Comparison of ENCODE assay signal across 23 mouse cellular contexts in the genomic region with DNA sequence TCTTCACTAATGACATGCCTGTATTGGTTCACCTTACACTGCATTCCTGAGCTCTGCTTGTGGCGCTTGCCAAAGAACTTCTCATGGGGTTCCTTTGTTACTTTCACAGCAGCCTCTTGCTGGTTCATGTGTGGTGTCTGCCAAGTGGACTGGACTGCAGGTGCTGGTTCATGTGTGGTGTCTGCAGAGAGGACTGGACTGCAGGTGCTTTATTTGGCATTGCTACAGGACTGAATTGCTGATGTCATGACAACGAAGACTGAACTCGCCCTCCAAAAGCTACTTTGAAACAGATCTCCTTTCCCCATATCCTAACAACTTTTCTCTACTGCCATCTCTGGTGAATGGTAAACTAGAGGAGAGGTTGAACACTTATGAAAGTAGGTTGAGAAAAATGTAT.
DNase-seq lines count a peak whose midpoint lies in the region; ATAC-seq and TF ChIP-seq lines count a peak whose summit lies in the region.
"Had no signal": no experiment of that assay in that cellular context is flagged by ENCODE, and none has a peak within 500 bp of the region (broad histone marks: within the 10 kb centered on the region; RNA-seq: fewer than 3 reads in every experiment).

No protein-coding gene starts in this region.

- peak; percentile 27 for DNase-seq in cerebellum, adult 11-12 months
- DNase-seq in cerebellum, postnatal 25 days, result no peak
- DNase-seq in embryonic facial prominence, embryonic 14.5 days (ENCODE audit: low spot score), result peak; percentile 27
- no peak for DNase-seq in embryonic facial prominence, embryonic 10.5 days (ENCODE audit: low spot score)
- DNase-seq in limb, embryonic 14.5 days (ENCODE audit: low spot score), result no peak
- no peak for DNase-seq in limb, embryonic 10.5 days (ENCODE audit: low spot score)
- DNase-seq: adrenal gland, adult 8-10 months; adrenal gland, postnatal 14 days; adrenal gland, postnatal 36 days; B cell, adult 2 months; embryo, embryonic 11 days had no signal

- WGBS in embryonic facial prominence, embryonic 14.5 days, result 86% methylated on average over 3 of the region's 3 CpGs
- WGBS in embryonic facial prominence, embryonic 10.5 days, result 93% methylated on average over 3 of the region's 3 CpGs
- 71% methylated on average over 3 of the region's 3 CpGs for WGBS in limb, embryonic 14.5 days
- WGBS in limb, embryonic 10.5 days, result 96% methylated on average over 3 of the region's 3 CpGs

- ATAC-seq in embryonic facial prominence, embryonic 14.5 days (ENCODE audit: low read depth), result peak; percentile 22; the same call in 1 of the 2 replicates
- 0 out of 2 replicates have a peak, but pooled peaks have one; percentile 60 for ATAC-seq in limb, embryonic 14.5 days (ENCODE audit: low FRiP score, low read depth)
- ATAC-seq: activated CD4-positive, CD25-positive, alpha-beta regulatory T cell, adult 4 months; CD4-positive, CD25-positive, alpha-beta regulatory T cell, adult 4 months; forebrain, embryonic 14.5 days; forebrain, embryonic 16.5 days; Patski had no signal

- TF ChIP-seq POLR2A in limb, embryonic 14.5 days (IDR thresholded peaks at IDR 0.05; ENCODE audit: borderline replicate concordance, extremely low read depth, insufficient read depth, insufficient read length), result no peak

- no peaks in the 10 kb centered on the region for H3K27me3 ChIP-seq in embryonic facial prominence, embryonic 14.5 days (replicated peaks; ENCODE audit: control insufficient read depth, insufficient read depth, low read length)
- H3K27me3 ChIP-seq in embryonic facial prominence, embryonic 10.5 days (replicated peaks; ENCODE audit: low read depth, poor library complexity, severe bottlenecking), result no peaks in the 10 kb centered on the region
- no peaks in the 10 kb centered on the region for H3K27me3 ChIP-seq in limb, embryonic 14.5 days (ENCODE audit: control insufficient read depth, insufficient read depth, low read length)
- no peaks in the 10 kb centered on the region for H3K27me3 ChIP-seq in limb, embryonic 10.5 days (ENCODE audit: low read depth, poor library complexity, severe bottlenecking)
- H3K27me3 ChIP-seq: CH12.LX; embryonic facial prominence, embryonic 12.5 days; embryonic facial prominence, embryonic 15.5 days; forebrain, embryonic 12.5 days; Patski had no signal

- H3K9me3 ChIP-seq in embryonic facial prominence, embryonic 14.5 days (ENCODE audit: control insufficient read depth, low read length), result no peaks in the 10 kb centered on the region
- H3K9me3 ChIP-seq in embryonic facial prominence, embryonic 10.5 days, result no peaks in the 10 kb centered on the region
- no peaks in the 10 kb centered on the region for H3K9me3 ChIP-seq in limb, embryonic 14.5 days (ENCODE audit: control insufficient read depth, low read length)
- H3K9me3 ChIP-seq in limb, embryonic 10.5 days (replicated peaks), result no peaks in the 10 kb centered on the region
- H3K9me3 ChIP-seq: embryonic facial prominence, embryonic 12.5 days; embryonic facial prominence, embryonic 15.5 days; forebrain, embryonic 12.5 days; G1E had no signal

- H3K27ac ChIP-seq in embryonic facial prominence, embryonic 14.5 days (replicated peaks; ENCODE audit: low read depth, low read length), result no peak overlapping the region
- H3K27ac ChIP-seq in embryonic facial prominence, embryonic 10.5 days (replicated peaks), result no peak overlapping the region
- no peak overlapping the region for H3K27ac ChIP-seq in limb, embryonic 14.5 days (replicated peaks; ENCODE audit: low read depth, low read length)
- no peak overlapping the region for H3K27ac ChIP-seq in limb, embryonic 10.5 days
- H3K27ac ChIP-seq: embryonic facial prominence, embryonic 12.5 days; embryonic facial prominence, embryonic 15.5 days; forebrain, embryonic 10.5 days; forebrain, embryonic 12.5 days had no signal

- no peak overlapping the region for H3K4me3 ChIP-seq in embryonic facial prominence, embryonic 14.5 days (ENCODE audit: low read depth, low read length)
- H3K4me3 ChIP-seq in embryonic facial prominence, embryonic 10.5 days, result no peak overlapping the region
- H3K4me3 ChIP-seq in limb, embryonic 14.5 days (replicated peaks; ENCODE audit: low read length), result no peak overlapping the region
- H3K4me3 ChIP-seq in limb, embryonic 10.5 days, result no peak overlapping the region
- H3K4me3 ChIP-seq: embryonic facial prominence, embryonic 12.5 days; embryonic facial prominence, embryonic 15.5 days; erythroblast, embryonic 14.5 days; forebrain, embryonic 10.5 days; forebrain, embryonic 12.5 days had no signal

- H3K9ac ChIP-seq in embryonic facial prominence, embryonic 14.5 days (ENCODE audit: low read depth, low read length), result no peak overlapping the region
- H3K9ac ChIP-seq in limb, embryonic 14.5 days (ENCODE audit: low read depth, low read length, severe bottlenecking), result no peak overlapping the region
- H3K9ac ChIP-seq: embryonic facial prominence, embryonic 12.5 days; embryonic facial prominence, embryonic 15.5 days; forebrain, embryonic 12.5 days had no signal

- no peak overlapping the region for H3K4me2 ChIP-seq in embryonic facial prominence, embryonic 14.5 days (ENCODE audit: low read depth, low read length)
- no peak overlapping the region for H3K4me2 ChIP-seq in limb, embryonic 14.5 days (replicated peaks; ENCODE audit: low read depth, low read length, severe bottlenecking)
- H3K4me2 ChIP-seq: embryonic facial prominence, embryonic 12.5 days; embryonic facial prominence, embryonic 15.5 days; forebrain, embryonic 12.5 days had no signal

- no peaks in the 10 kb centered on the region for H3K4me1 ChIP-seq in embryonic facial prominence, embryonic 14.5 days (ENCODE audit: control insufficient read depth, insufficient read depth, low read length)
- H3K4me1 ChIP-seq in embryonic facial prominence, embryonic 10.5 days, result no peaks in the 10 kb centered on the region
- no peaks in the 10 kb centered on the region for H3K4me1 ChIP-seq in limb, embryonic 14.5 days (ENCODE audit: control insufficient read depth, insufficient read depth, low read length)
- H3K4me1 ChIP-seq in limb, embryonic 10.5 days, result no peaks in the 10 kb centered on the region
- H3K4me1 ChIP-seq: embryonic facial prominence, embryonic 12.5 days; forebrain, embryonic 10.5 days; forebrain, embryonic 12.5 days had no signal

- no peaks in the 10 kb centered on the region for H3K36me3 ChIP-seq in embryonic facial prominence, embryonic 14.5 days (ENCODE audit: control insufficient read depth, insufficient read depth, low read length)
- no peaks in the 10 kb centered on the region for H3K36me3 ChIP-seq in embryonic facial prominence, embryonic 10.5 days (replicated peaks)
- H3K36me3 ChIP-seq in limb, embryonic 14.5 days (ENCODE audit: control insufficient read depth, insufficient read depth, low read length), result no peaks in the 10 kb centered on the region
- peaks cover 3% of the 10 kb centered on the region; the same call in 1 of the 2 replicates for H3K36me3 ChIP-seq in limb, embryonic 10.5 days
- H3K36me3 ChIP-seq: embryonic facial prominence, embryonic 12.5 days; embryonic facial prominence, embryonic 15.5 days; forebrain, embryonic 12.5 days had no signal

Comparison
In these comparisons a context has a peak if more than half of its experiments do, and no peak if none do; other contexts are left out.
1. DNase-seq: peak in cerebellum, adult 11-12 months (single experiment) and embryonic facial prominence, embryonic 14.5 days (single experiment); none in cerebellum, postnatal 25 days (0 of 2), embryonic facial prominence, embryonic 10.5 days (single experiment), limb, embryonic 14.5 days (single experiment) and limb, embryonic 10.5 days (single experiment).